Mouse (Mus musculus): ENCODE measurements around the gene Plpp4. TPM values are rescaled to one million over a fixed set of nuclear protein-coding genes. Genes with fewer than 3 reads are reported as not detected.

Plpp4 gene
- polyA plus RNA-seq, 1 experiment from 2014 or later, result 0.28 TPM

GRCm38 (mm10) chr7:129425554-129425953, 168.7 kb downstream of the Plpp4 start:
- Histone ChIP-seq H3K27ac (no peak overlapping the region), H3K4me1 (no peaks in the 10 kb centered on the region), H3K4me3 (no peak overlapping the region), H3K36me3 (no peaks in the 10 kb centered on the region), H3K9me3 (no peaks in the 10 kb centered on the region), H3K27me3 (ENCODE audit: insufficient read depth, poor library complexity, severe bottlenecking) (no peaks in the 10 kb centered on the region)
- no peak for DNase-seq (ENCODE audit: low spot score)
- 18% methylated on average over 2 of the region's 2 CpGs for WGBS

- DNase-seq (ENCODE audit: low spot score), result no peak
- WGBS, result 43% methylated on average over 4 of the region's 4 CpGs
- Histone ChIP-seq H3K27me3 (ENCODE audit: insufficient read depth, poor library complexity, severe bottlenecking) (no peaks in the 10 kb centered on the region), H3K9me3 (no peaks in the 10 kb centered on the region), H3K4me1 (no peaks in the 10 kb centered on the region), H3K4me3 (no peak overlapping the region), H3K36me3 (no peaks in the 10 kb centered on the region), H3K27ac (no peak overlapping the region)
Measured at GRCm38 (mm10) chr7:129428794-129429193, 172.0 kb downstream of the Plpp4 start.

GRCm38 (mm10) chr7:129429903-129430302, 173.1 kb downstream of the Plpp4 start:
- DNase-seq (ENCODE audit: low spot score), result no peak

More at GRCm38 (mm10) chr7:129429903-129430302, 173.1 kb downstream of the Plpp4 start:
- Histone ChIP-seq H3K4me1 (no peaks in the 10 kb centered on the region), H3K36me3 (no peaks in the 10 kb centered on the region), H3K9me3 (no peaks in the 10 kb centered on the region), H3K4me3 (no peak overlapping the region), H3K27ac (no peak overlapping the region), H3K27me3 (ENCODE audit: insufficient read depth, poor library complexity, severe bottlenecking) (no peaks in the 10 kb centered on the region)
- 82% methylated on average over 3 of the region's 3 CpGs for whole genome bisulfite sequencing
